Mouse (Mus musculus): ENCODE data around the gene Stac. TPM values are rescaled to one million over a fixed set of nuclear protein-coding genes. Genes with fewer than 3 reads are reported as not detected.
A peak's percentile ranks its signal among the peaks of the same experiment; 100 is the strongest.

Gene Stac
- total and polyA plus RNA-seq, 2 experiments from 2014 or later: 9.3 to 13.8 TPM

- Histone ChIP-seq H3K4me2 (ENCODE audit: low read depth, low read length, poor library complexity, severe bottlenecking) (no peak overlapping the region), H3K4me3 (ENCODE audit: low read depth, low read length) (no peak overlapping the region), H3K9ac (replicated peaks; ENCODE audit: low read length, poor library complexity, severe bottlenecking) (no peak overlapping the region), H3K4me1 (ENCODE audit: insufficient read depth, low read length) (no peaks in the 10 kb centered on the region), H3K27me3 (ENCODE audit: insufficient read depth, low read length) (no peaks in the 10 kb centered on the region), H3K36me3 (ENCODE audit: insufficient read depth, low read length) (no peaks in the 10 kb centered on the region), H3K27ac (ENCODE audit: low read depth, low read length) (no peak overlapping the region), H3K9me3 (ENCODE audit: low read length) (no peaks in the 10 kb centered on the region)
- whole genome bisulfite sequencing: 90% methylated on average over 6 of the region's 6 CpGs
- DNase-seq (ENCODE audit: low spot score) (no peak), ATAC-seq (ENCODE audit: low FRiP score) (no peak)
- TF ChIP-seq CTCF (IDR thresholded peaks at IDR 0.05): no peak
Measured at GRCm38 (mm10) chr9:111564176-111564575, 126.0 kb downstream of the Stac start.

GRCm38 (mm10) chr9:111563226-111563625 lies 126.9 kb downstream of the Stac start:
- TF ChIP-seq CTCF (IDR thresholded peaks at IDR 0.05): no peak

GRCm38 (mm10) chr9:111562217-111562988 lies 127.7 kb downstream of the Stac start:
- WGBS: 61% methylated on average over 19 of the region's 19 CpGs

More at GRCm38 (mm10) chr9:111563226-111563625, 126.9 kb downstream of the Stac start:
- DNase-seq (ENCODE audit: low spot score) (no peak), ATAC-seq (ENCODE audit: low FRiP score) (no peak)
- Histone ChIP-seq H3K9me3 (ENCODE audit: low read length) (no peaks in the 10 kb centered on the region), H3K4me1 (ENCODE audit: insufficient read depth, low read length) (no peaks in the 10 kb centered on the region), H3K4me3 (ENCODE audit: low read depth, low read length) (no peak overlapping the region), H3K4me2 (ENCODE audit: low read depth, low read length, poor library complexity, severe bottlenecking) (no peak overlapping the region), H3K9ac (replicated peaks; ENCODE audit: low read length, poor library complexity, severe bottlenecking) (no peak overlapping the region), H3K36me3 (ENCODE audit: insufficient read depth, low read length) (no peaks in the 10 kb centered on the region), H3K27ac (ENCODE audit: low read depth, low read length) (no peak overlapping the region), H3K27me3 (ENCODE audit: insufficient read depth, low read length) (no peaks in the 10 kb centered on the region)
- WGBS: 70% methylated on average over 7 of the region's 7 CpGs

GRCm38 (mm10) chr9:111556699-111557098 lies 133.4 kb downstream of the Stac start:
- H3K36me3 ChIP-seq (ENCODE audit: insufficient read depth, low read length): no peaks in the 10 kb centered on the region
- no peak overlapping the region for H3K4me3 ChIP-seq (ENCODE audit: low read depth, low read length)
- no peaks in the 10 kb centered on the region for H3K9me3 ChIP-seq (ENCODE audit: low read length)
- no peak overlapping the region for H3K9ac ChIP-seq (replicated peaks; ENCODE audit: low read length, poor library complexity, severe bottlenecking)
- DNase-seq (ENCODE audit: low spot score) (no peak), ATAC-seq (ENCODE audit: low FRiP score) (no peak)
- H3K4me1 ChIP-seq (ENCODE audit: insufficient read depth, low read length): no peaks in the 10 kb centered on the region
- no peak overlapping the region for H3K4me2 ChIP-seq (ENCODE audit: low read depth, low read length, poor library complexity, severe bottlenecking)
- no peak for TF ChIP-seq CTCF (IDR thresholded peaks at IDR 0.05)
- no peaks in the 10 kb centered on the region for H3K27me3 ChIP-seq (ENCODE audit: insufficient read depth, low read length)
- WGBS: 54% methylated on average over 3 of the region's 3 CpGs
- H3K27ac ChIP-seq (ENCODE audit: low read depth, low read length): no peak overlapping the region

More at GRCm38 (mm10) chr9:111562217-111562988, 127.7 kb downstream of the Stac start:
- ATAC-seq (ENCODE audit: low FRiP score) (no peak), DNase-seq (ENCODE audit: low spot score) (no peak)
- H3K27ac ChIP-seq (ENCODE audit: low read depth, low read length): no peak overlapping the region
- H3K9me3 ChIP-seq (ENCODE audit: low read length): no peaks in the 10 kb centered on the region
- no peak overlapping the region for H3K9ac ChIP-seq (replicated peaks; ENCODE audit: low read length, poor library complexity, severe bottlenecking)
- H3K4me1 ChIP-seq (ENCODE audit: insufficient read depth, low read length): no peaks in the 10 kb centered on the region
- no peak overlapping the region for H3K4me3 ChIP-seq (ENCODE audit: low read depth, low read length)
- no peaks in the 10 kb centered on the region for H3K36me3 ChIP-seq (ENCODE audit: insufficient read depth, low read length)
- H3K4me2 ChIP-seq (ENCODE audit: low read depth, low read length, poor library complexity, severe bottlenecking): no peak overlapping the region
- no peaks in the 10 kb centered on the region for H3K27me3 ChIP-seq (ENCODE audit: insufficient read depth, low read length)
- TF ChIP-seq CTCF (IDR thresholded peaks at IDR 0.05): no peak

- Histone ChIP-seq H3K36me3 (ENCODE audit: insufficient read depth, low read length) (no peaks in the 10 kb centered on the region), H3K4me1 (ENCODE audit: insufficient read depth, low read length) (no peaks in the 10 kb centered on the region), H3K27me3 (ENCODE audit: insufficient read depth, low read length) (no peaks in the 10 kb centered on the region), H3K9ac (replicated peaks; ENCODE audit: low read length, poor library complexity, severe bottlenecking) (no peak overlapping the region), H3K4me2 (ENCODE audit: low read depth, low read length, poor library complexity, severe bottlenecking) (no peak overlapping the region), H3K9me3 (ENCODE audit: low read length) (no peaks in the 10 kb centered on the region), H3K4me3 (ENCODE audit: low read depth, low read length) (no peak overlapping the region), H3K27ac (ENCODE audit: low read depth, low read length) (no peak overlapping the region)
- no peak for TF ChIP-seq CTCF (IDR thresholded peaks at IDR 0.05)
- no peak for ATAC-seq (ENCODE audit: low FRiP score)
- DNase-seq (ENCODE audit: low spot score): no peak
- 65% methylated on average over 3 of the region's 3 CpGs for WGBS
Measured at GRCm38 (mm10) chr9:111552865-111553264, 137.3 kb downstream of the Stac start.

- no peaks in the 10 kb centered on the region for H3K36me3 ChIP-seq (ENCODE audit: insufficient read depth, low read length)
- H3K9me3 ChIP-seq (ENCODE audit: low read length): no peaks in the 10 kb centered on the region
- H3K27me3 ChIP-seq (ENCODE audit: insufficient read depth, low read length): no peaks in the 10 kb centered on the region
- H3K4me2 ChIP-seq (ENCODE audit: low read depth, low read length, poor library complexity, severe bottlenecking): no peak overlapping the region
- no peak overlapping the region for H3K27ac ChIP-seq (ENCODE audit: low read depth, low read length)
- H3K9ac ChIP-seq (replicated peaks; ENCODE audit: low read length, poor library complexity, severe bottlenecking): no peak overlapping the region
- ATAC-seq (ENCODE audit: low FRiP score): no peak
- 62% methylated on average over 15 of the region's 15 CpGs for WGBS
- peak; percentile 78 for TF ChIP-seq CTCF (IDR thresholded peaks at IDR 0.05)
- no peaks in the 10 kb centered on the region for H3K4me1 ChIP-seq (ENCODE audit: insufficient read depth, low read length)
- H3K4me3 ChIP-seq (ENCODE audit: low read depth, low read length): no peak overlapping the region
- DNase-seq (ENCODE audit: low spot score): no peak
Measured at GRCm38 (mm10) chr9:111551461-111552190, 138.5 kb downstream of the Stac start.
